Mouse (Mus musculus) erythroblast, adult 5-6 weeks (primary cell): ENCODE data around the gene 1700057G04Rik. TPM values are rescaled to one million over a fixed set of nuclear protein-coding genes. Genes with fewer than 3 reads are reported as not detected.
"Not testable (repeated sequence)": the region's sequence is repeated elsewhere in the genome, so short reads cannot be mapped to it uniquely, and the experiment has no call there.

Experiments
- ATAC-seq: replicated peaks from 2 replicates; pipeline ENCODE4 v1.8.0; 2016; ENCODE audit warnings: moderate number of reproducible peaks, mild to moderate bottlenecking, moderate TSS enrichment, inconsistent platforms; ENCODE audit not compliant: poor library complexity, low FRiP score, severe bottlenecking
- total RNA-seq, 2 experiments: library from RNA; stranded (forward) in 1 of 2; stranded (reverse) in 1 of 2; fragments of 150-400 nt in 1 of 2; fragments of 200-764, 138-1000 nt in 1 of 2; gene quantifications; 2 replicates each; pipeline versions ENCODE4 v1.2.3 to v1.2.4; 2015 to 2017; ENCODE audit warnings: low replicate concordance in 2 of 2

1700057G04Rik gene
- total RNA-seq, 2 experiments from 2014 or later = not detected

GRCm38 (mm10) chr9:92298288-92298687, 10.9 kb upstream of the 1700057G04Rik start:
- no peak for ATAC-seq

DNA sequence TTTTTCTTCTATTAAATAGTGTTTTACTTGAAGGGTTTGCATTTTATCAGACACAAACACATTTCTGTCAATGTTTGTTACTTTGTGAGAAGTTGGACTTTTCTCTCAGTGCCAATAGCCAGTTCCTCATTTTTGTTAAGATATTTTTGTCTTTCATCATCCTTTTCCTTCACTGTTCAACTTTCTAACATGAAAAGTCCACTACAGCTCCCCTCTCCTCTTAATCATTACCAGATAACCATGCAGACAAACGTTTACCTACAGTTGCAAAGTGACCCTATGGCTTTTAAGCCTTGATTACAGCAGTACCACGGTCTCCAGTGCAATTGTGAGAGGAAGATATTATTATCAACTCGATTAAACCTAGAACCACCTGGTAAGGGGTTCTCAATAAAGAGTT, 8.0 kb upstream of the 1700057G04Rik start:
- no peak for ATAC-seq

DNA sequence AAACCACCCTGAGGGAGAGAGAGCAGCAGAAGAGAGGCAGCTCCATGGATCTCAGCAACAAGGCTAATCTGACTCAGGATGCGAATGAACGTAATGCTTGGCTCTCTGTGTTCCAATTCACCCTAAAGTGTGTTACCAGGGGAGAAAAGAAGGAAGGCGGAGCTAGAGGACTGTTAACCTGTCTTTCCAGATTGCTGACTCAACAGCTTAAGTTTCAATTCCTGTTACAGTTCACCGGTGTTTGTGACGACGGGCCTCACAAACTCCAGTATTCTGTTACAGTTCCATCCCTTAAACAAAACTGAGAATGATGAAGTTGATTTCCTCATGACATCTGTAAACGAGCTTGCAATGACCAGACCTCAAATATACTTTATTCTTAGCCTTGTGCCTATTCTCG, 4.1 kb upstream of the 1700057G04Rik start:
- no peak for ATAC-seq

- no peak for ATAC-seq
Measured at GRCm38 (mm10) chr9:92305620-92306220, 3.5 kb upstream of the 1700057G04Rik start.

GRCm38 (mm10) chr9:92316791-92317190, 7.6 kb downstream of the 1700057G04Rik start:
- no peak for ATAC-seq

DNA sequence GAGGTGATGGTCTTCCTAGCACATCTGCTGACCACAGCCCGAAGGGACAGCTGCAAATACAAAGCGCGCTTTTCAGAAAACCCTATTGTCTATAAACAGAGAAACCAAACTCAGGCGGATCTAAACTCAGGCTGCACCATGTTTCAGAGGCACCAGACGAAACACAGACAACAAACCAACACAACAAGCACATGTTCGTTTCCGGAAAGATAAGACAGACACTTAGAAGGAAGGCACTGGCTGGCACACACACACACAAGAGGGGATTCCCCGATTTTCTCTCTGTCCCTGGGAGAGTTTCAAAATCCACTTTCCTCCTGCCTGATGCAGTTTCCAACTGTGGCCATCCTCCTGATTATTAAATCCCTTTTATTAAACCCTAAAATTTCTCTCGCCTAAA, 16.8 kb downstream of the 1700057G04Rik start:
- not testable (repeated sequence) for ATAC-seq

- ATAC-seq = no peak
Measured at GRCm38 (mm10) chr9:92326813-92327212, 17.6 kb downstream of the 1700057G04Rik start.

- no peak for ATAC-seq
Measured at GRCm38 (mm10) chr9:92331383-92331782, 22.2 kb downstream of the 1700057G04Rik start.

- ATAC-seq = no peak
Measured at GRCm38 (mm10) chr9:92334845-92335244, 25.7 kb downstream of the 1700057G04Rik start.

DNA sequence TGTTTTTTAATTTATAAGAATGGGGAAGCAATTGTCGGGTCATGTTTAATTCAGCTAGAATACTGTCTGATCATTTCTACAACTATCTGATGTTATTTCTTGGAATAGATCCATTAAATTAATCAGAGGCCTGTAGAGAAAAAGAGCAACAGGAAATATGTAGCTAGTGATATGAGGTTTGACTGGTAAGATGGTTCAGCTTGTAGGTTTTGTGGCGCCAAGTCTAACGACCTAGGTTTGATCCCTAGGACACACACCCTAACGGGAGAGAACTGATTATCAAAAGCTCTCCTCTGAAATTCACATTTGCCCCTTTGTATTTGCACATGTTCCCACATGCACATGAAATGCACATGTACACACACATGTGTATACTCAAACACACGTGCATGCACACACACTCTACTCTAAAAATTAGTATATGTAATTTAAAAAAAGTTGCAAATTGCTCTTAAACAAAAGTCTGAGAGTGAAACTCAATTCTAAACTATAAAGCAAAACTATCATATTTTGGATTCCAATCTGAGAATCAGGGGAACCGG, 26.2 kb downstream of the 1700057G04Rik start:
- ATAC-seq = no peak

DNA sequence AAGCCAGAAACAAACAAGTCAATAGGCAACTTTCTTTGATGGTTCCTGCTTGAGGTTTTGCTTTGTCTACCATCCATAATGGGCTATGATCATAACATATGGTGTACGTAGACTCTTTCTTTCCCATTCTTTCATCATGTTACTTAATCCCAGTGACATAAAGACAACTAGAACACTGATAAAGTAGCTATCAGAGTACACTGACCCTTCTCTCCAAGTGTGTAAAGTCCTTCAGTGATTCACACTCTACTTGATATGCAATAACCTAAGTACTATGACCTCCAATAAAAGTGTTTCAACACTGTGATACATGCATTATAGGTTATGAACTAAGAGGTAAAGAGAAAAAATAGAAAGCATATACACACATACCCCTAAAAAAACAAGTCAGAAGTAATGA, 27.9 kb downstream of the 1700057G04Rik start:
- no peak for ATAC-seq

- ATAC-seq = no peak
Measured at GRCm38 (mm10) chr9:92337661-92338060, 28.5 kb downstream of the 1700057G04Rik start.

DNA sequence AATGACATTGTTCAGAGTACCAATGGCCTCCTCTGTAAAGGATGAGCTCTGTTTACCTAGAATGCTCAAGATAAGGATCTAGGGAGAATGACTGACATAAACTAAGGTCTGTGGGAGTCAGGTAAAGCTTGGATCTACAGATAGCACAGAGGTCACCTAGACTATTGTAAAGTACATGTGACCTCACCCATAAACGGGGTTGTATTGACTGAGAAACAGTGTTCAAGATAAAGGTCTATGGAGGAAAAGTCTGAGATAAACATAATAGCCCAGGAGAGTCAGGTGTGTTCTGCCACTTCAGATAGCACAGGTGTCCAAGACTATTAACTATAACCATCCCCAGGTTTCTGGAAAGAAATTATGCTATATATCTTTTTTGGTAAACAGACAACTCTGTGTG, 29.8 kb downstream of the 1700057G04Rik start:
- no peak for ATAC-seq

DNA sequence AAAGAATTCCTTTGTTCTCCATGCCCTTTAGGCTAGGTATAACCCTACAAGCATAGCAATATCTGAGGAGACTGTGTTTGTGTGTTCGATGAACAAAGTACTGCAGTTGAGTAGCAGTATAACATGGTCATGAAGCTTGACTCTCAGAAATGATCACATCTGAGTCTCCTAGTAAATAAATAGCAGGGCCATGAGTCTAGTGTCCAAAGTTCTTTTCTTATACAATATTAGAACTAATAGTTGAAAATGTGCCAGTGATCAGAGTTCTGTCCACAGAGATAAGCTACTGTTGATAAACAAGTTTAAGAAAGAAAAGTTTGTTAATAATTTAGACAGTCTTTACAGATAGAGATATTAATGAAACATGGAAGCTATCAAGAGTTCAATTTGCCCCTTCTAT, 42.7 kb downstream of the 1700057G04Rik start:
- no peak for ATAC-seq

GRCm38 (mm10) chr9:92353306-92353705, 44.1 kb downstream of the 1700057G04Rik start:
- no peak for ATAC-seq

DNA sequence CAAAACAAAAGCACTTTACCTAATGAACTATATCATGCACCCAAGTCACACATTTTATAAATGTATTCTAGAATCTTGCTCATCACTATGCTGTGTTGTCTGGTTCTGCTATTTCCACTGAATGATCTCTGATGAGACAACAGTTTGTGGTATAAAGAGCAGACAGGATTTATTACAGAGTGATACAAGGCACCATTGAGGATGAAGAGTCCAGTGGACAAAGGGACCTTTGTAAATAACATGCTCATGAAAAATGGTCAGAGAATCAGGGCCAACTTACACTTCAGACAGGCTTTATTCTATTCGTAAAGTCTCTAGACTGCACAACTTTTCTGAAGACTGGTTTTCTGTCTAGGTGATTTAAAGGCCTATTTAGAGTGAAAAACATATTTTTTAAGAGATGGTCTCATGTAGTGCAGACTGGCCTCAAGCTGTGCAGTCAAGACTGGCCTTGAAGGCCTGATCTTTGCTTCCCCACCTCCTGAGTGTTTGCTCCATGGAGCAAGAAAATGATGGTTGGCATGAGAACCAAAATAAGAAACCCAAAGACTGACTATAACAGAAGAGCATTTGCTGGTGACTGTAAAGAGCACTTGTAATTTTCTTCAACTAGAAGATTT, 51.6 kb downstream of the 1700057G04Rik start:
- no peak for ATAC-seq

- no peak for ATAC-seq
Measured at GRCm38 (mm10) chr9:92363478-92363877, 54.3 kb downstream of the 1700057G04Rik start.

DNA sequence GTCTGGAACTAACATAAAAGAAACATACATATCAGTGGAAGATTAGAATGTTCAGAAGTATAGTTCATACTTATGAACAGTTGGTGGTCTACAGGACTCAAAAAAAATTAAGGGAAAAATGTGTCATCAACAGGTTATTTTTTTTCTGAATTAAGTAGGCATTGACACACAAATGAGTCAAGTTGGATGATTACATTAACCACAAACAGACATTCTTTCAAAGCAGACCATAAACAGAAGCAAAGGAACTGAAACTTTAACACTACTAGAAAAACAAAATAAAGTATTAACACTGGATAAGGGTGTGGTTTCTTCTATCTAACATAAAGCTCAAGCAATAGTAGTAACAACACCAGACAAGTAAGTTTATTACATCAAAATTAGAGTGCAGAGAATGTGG, 59.7 kb downstream of the 1700057G04Rik start:
- no peak for ATAC-seq

DNA sequence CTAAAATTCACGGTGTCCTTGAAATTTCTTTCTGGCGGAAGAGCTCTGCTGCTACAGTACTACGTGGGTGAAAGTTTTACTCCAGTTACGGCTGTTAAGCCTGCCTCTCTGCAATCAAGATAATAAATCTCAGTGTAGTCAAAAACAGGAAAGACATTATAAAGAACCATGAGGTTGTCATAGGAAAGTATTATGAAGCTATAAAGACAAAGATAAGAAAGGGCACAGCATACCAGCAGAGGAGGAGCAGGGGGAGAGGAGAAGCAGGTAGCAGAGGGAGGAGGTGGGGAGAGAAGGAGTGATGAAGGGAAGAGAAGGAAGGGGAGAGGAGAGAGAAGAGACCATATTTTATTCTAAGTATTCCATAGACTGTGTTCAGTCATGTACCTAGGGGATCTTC, 64.7 kb downstream of the 1700057G04Rik start:
- ATAC-seq = no peak

DNA sequence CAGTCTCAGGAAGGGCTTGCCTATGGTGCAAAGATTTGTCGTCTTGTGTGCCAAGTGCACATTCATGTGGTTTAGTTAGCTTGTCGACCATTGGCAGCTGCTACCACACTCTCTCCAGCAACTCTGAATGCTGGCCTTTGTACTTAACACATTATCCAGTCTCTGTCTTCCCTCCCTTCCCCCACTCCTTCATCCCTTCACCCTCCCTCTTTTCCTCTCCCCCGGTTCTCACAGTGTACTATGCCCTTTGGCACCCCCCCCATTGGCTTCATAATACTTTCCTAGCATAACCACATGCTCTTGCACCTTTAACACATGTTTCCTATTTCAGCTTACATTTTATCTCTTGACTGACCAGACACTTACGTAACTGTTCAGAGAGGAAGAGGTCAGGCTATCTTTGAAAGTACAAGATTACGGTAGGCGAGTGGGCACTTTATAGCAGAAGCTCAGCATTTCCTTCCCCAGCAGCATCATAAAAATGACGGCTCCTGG, 65.6 kb downstream of the 1700057G04Rik start:
- ATAC-seq = no peak

GRCm38 (mm10) chr9:92375378-92375777, 66.2 kb downstream of the 1700057G04Rik start:
- no peak for ATAC-seq
